Mouse (Mus musculus) erythroblast, adult 5-6 weeks (primary cell): ENCODE measurements around the gene Olfr107. TPM values are rescaled to one million over a fixed set of nuclear protein-coding genes. Genes with fewer than 3 reads are reported as not detected.

Experiments
- ATAC-seq: replicated peaks from 2 replicates; pipeline ENCODE4 v1.8.0; 2016; ENCODE audit warnings: moderate number of reproducible peaks, mild to moderate bottlenecking, moderate TSS enrichment, inconsistent platforms; ENCODE audit not compliant: poor library complexity, low FRiP score, severe bottlenecking
- total RNA-seq, 2 experiments: library from RNA; stranded (forward) in 1 of 2; stranded (reverse) in 1 of 2; fragments of 150-400 nt in 1 of 2; fragments of 200-764, 138-1000 nt in 1 of 2; gene quantifications; 2 replicates each; pipeline versions ENCODE4 v1.2.3 to v1.2.4; 2015 to 2017; ENCODE audit warnings: low replicate concordance in 2 of 2

Olfr107 gene
- total RNA-seq (2015; ENCODE audit: low replicate concordance) (not detected in 2 replicates), total RNA-seq (2017; ENCODE audit: low replicate concordance) (0.56 TPM in 1 of 2 replicates, not detected in the other)

- no peak for ATAC-seq
Measured at GRCm38 (mm10) chr17:37398926-37399325, at the start of gene Olfr107. Olfr107 (plus strand) TSS chr17:37399226.

DNA sequence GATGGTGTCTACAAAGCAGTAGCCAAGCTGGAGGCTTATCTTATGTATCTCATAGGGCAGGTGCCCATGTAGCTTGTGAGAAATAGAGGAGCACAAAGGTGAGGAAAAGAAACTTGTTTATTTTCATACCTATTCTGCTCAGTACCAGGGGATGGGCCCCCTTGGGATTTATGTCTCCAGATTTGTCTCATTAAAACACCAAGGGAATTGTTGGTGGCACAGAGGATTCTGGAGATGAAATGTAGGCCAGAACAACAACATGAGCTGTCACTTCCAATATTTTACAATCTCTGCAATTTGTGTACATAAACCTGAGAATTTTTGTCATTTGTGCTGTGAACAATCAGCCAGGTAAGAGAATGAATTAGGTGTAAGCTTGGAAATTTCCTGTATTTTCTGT is 39.7 kb upstream of the Olfr107 start, which contains the start of gene Olfr104-ps:
TSS of gene Olfr104-ps (plus strand) at position 301 of the 400 bp plus-strand sequence.
- no peak for ATAC-seq

DNA sequence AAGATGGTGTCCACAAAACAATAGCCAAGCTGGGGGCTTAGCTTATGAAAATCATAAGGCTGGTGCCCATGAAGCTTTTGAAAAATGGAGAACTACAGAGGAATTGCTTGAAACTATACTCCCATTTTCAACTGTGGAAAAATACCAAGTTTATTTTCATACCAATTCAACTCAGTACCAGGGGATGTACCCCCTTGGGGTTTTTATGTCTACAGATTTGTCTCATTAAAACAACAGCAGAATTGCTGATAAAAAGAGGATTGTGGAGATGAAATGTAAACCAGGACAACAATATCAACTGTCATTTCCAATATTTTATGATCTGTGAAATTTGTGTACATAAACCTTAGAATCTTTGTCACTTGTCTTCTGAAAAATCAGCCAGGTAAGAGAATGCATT is 20.3 kb upstream of the Olfr107 start, which contains the start of gene Olfr105-ps:
TSS of gene Olfr105-ps (plus strand) at position 301 of the 400 bp plus-strand sequence.
- no peak for ATAC-seq

- ATAC-seq, result no peak
Measured at GRCm38 (mm10) chr17:37390093-37390492, 8.9 kb upstream of the Olfr107 start, which contains the start of gene Olfr106-ps. Olfr106-ps (plus strand) TSS chr17:37390393.

- ATAC-seq, result no peak
Measured at GRCm38 (mm10) chr17:37413380-37413779, 14.4 kb downstream of the Olfr107 start.

- ATAC-seq, result no peak
Measured at GRCm38 (mm10) chr17:37445180-37445579, 46.2 kb downstream of the Olfr107 start, which contains the start of gene Olfr108. Olfr108 (plus strand) TSS chr17:37445480.

Other genes with a start within 250 kb of the Olfr107 start
- not detected in 2 replicates for gene Olfr93, start 237.7 kb upstream of the Olfr107 start, total RNA-seq (2015; ENCODE audit: low replicate concordance)
- not detected in 2 replicates for gene Olfr93, start 237.7 kb upstream of the Olfr107 start, total RNA-seq (2017; ENCODE audit: low replicate concordance)
- gene Ubd, start 205.3 kb upstream of the Olfr107 start, total RNA-seq (2015; ENCODE audit: low replicate concordance), result 5.4 TPM in 1 of 2 replicates, not detected in the other
- 1.7 and 4.7 TPM in 2 replicates for gene Ubd, start 205.3 kb upstream of the Olfr107 start, total RNA-seq (2017; ENCODE audit: low replicate concordance)
- gene Olfr94, start 198.2 kb upstream of the Olfr107 start, total RNA-seq (2015; ENCODE audit: low replicate concordance), result not detected in 2 replicates
- gene Olfr94, start 198.2 kb upstream of the Olfr107 start, total RNA-seq (2017; ENCODE audit: low replicate concordance), result not detected in 2 replicates
- gene Olfr95, start 186.1 kb upstream of the Olfr107 start, total RNA-seq (2015; ENCODE audit: low replicate concordance), result not detected in 2 replicates
- not detected in 2 replicates for gene Olfr95, start 186.1 kb upstream of the Olfr107 start, total RNA-seq (2017; ENCODE audit: low replicate concordance)
- gene Olfr96, start 179.1 kb upstream of the Olfr107 start, total RNA-seq (2015; ENCODE audit: low replicate concordance), result not detected in 2 replicates
- gene Olfr96, start 179.1 kb upstream of the Olfr107 start, total RNA-seq (2017; ENCODE audit: low replicate concordance), result not detected in 2 replicates
- gene Olfr97, start 161.9 kb upstream of the Olfr107 start, total RNA-seq (2015; ENCODE audit: low replicate concordance), result not detected in 2 replicates
- gene Olfr97, start 161.9 kb upstream of the Olfr107 start, total RNA-seq (2017; ENCODE audit: low replicate concordance), result not detected in 2 replicates
- not detected in 2 replicates for gene Olfr98, start 135.5 kb upstream of the Olfr107 start, total RNA-seq (2015; ENCODE audit: low replicate concordance)
- gene Olfr98, start 135.5 kb upstream of the Olfr107 start, total RNA-seq (2017; ENCODE audit: low replicate concordance), result not detected in 2 replicates
- not detected in 2 replicates for gene H2-M3, start 129.0 kb upstream of the Olfr107 start, total RNA-seq (2015; ENCODE audit: low replicate concordance)
- 2.9 and 3.3 TPM in 2 replicates for gene H2-M3, start 129.0 kb upstream of the Olfr107 start, total RNA-seq (2017; ENCODE audit: low replicate concordance)
- gene Olfr99, start 115.8 kb upstream of the Olfr107 start, total RNA-seq (2015; ENCODE audit: low replicate concordance), result not detected in 2 replicates
- 1.7 TPM in 1 of 2 replicates, not detected in the other for gene Olfr99, start 115.8 kb upstream of the Olfr107 start, total RNA-seq (2017; ENCODE audit: low replicate concordance)
- gene Olfr101, start 94.9 kb upstream of the Olfr107 start, total RNA-seq (2015; ENCODE audit: low replicate concordance), result not detected in 2 replicates
- gene Olfr101, start 94.9 kb upstream of the Olfr107 start, total RNA-seq (2017; ENCODE audit: low replicate concordance), result not detected in 2 replicates
- not detected in 2 replicates for gene Olfr102, start 82.2 kb upstream of the Olfr107 start, total RNA-seq (2015; ENCODE audit: low replicate concordance)
- not detected in 2 replicates for gene Olfr102, start 82.2 kb upstream of the Olfr107 start, total RNA-seq (2017; ENCODE audit: low replicate concordance)
- not detected in 2 replicates for gene Olfr103, start 59.5 kb upstream of the Olfr107 start, total RNA-seq (2015; ENCODE audit: low replicate concordance)
- not detected in 2 replicates for gene Olfr103, start 59.5 kb upstream of the Olfr107 start, total RNA-seq (2017; ENCODE audit: low replicate concordance)
- not detected in 2 replicates for gene Olfr104-ps, start 39.6 kb upstream of the Olfr107 start, total RNA-seq (2015; ENCODE audit: low replicate concordance)
- not detected in 2 replicates for gene Olfr104-ps, start 39.6 kb upstream of the Olfr107 start, total RNA-seq (2017; ENCODE audit: low replicate concordance)
- not detected in 2 replicates for gene Olfr105-ps, start 20.2 kb upstream of the Olfr107 start, total RNA-seq (2015; ENCODE audit: low replicate concordance)
- not detected in 2 replicates for gene Olfr105-ps, start 20.2 kb upstream of the Olfr107 start, total RNA-seq (2017; ENCODE audit: low replicate concordance)
- not detected in 2 replicates for gene Olfr106-ps, start 8.8 kb upstream of the Olfr107 start, total RNA-seq (2015; ENCODE audit: low replicate concordance)
- gene Olfr106-ps, start 8.8 kb upstream of the Olfr107 start, total RNA-seq (2017; ENCODE audit: low replicate concordance), result not detected in 2 replicates
- gene Olfr108, start 46.3 kb downstream of the Olfr107 start, total RNA-seq (2015; ENCODE audit: low replicate concordance), result not detected in 2 replicates
- gene Olfr108, start 46.3 kb downstream of the Olfr107 start, total RNA-seq (2017; ENCODE audit: low replicate concordance), result not detected in 2 replicates
- not detected in 2 replicates for gene Olfr109, start 59.7 kb downstream of the Olfr107 start, total RNA-seq (2015; ENCODE audit: low replicate concordance)
- gene Olfr109, start 59.7 kb downstream of the Olfr107 start, total RNA-seq (2017; ENCODE audit: low replicate concordance), result not detected in 2 replicates
- gene H2-M2, start 84.3 kb downstream of the Olfr107 start, total RNA-seq (2015; ENCODE audit: low replicate concordance), result not detected in 2 replicates
- gene H2-M2, start 84.3 kb downstream of the Olfr107 start, total RNA-seq (2017; ENCODE audit: low replicate concordance), result 0.34 TPM in 1 of 2 replicates, not detected in the other
- not detected in 2 replicates for gene Olfr110, start 93.2 kb downstream of the Olfr107 start, total RNA-seq (2015; ENCODE audit: low replicate concordance)
- not detected in 2 replicates for gene Olfr110, start 93.2 kb downstream of the Olfr107 start, total RNA-seq (2017; ENCODE audit: low replicate concordance)
- not detected in 2 replicates for gene Olfr111, start 108.8 kb downstream of the Olfr107 start, total RNA-seq (2015; ENCODE audit: low replicate concordance)
- gene Olfr111, start 108.8 kb downstream of the Olfr107 start, total RNA-seq (2017; ENCODE audit: low replicate concordance), result not detected in 2 replicates
- not detected in 2 replicates for gene Olfr112, start 170.2 kb downstream of the Olfr107 start, total RNA-seq (2015; ENCODE audit: low replicate concordance)
- gene Olfr112, start 170.2 kb downstream of the Olfr107 start, total RNA-seq (2017; ENCODE audit: low replicate concordance), result 0.09 TPM in 1 of 2 replicates, not detected in the other
- not detected in 2 replicates for gene Olfr113, start 178.4 kb downstream of the Olfr107 start, total RNA-seq (2015; ENCODE audit: low replicate concordance)
- not detected in 2 replicates for gene Olfr113, start 178.4 kb downstream of the Olfr107 start, total RNA-seq (2017; ENCODE audit: low replicate concordance)
- not detected in 2 replicates for gene Olfr114, start 193.5 kb downstream of the Olfr107 start, total RNA-seq (2015; ENCODE audit: low replicate concordance)
- gene Olfr114, start 193.5 kb downstream of the Olfr107 start, total RNA-seq (2017; ENCODE audit: low replicate concordance), result not detected in 2 replicates
- gene Olfr115, start 227.9 kb downstream of the Olfr107 start, total RNA-seq (2015; ENCODE audit: low replicate concordance), result not detected in 2 replicates
- not detected in 2 replicates for gene Olfr115, start 227.9 kb downstream of the Olfr107 start, total RNA-seq (2017; ENCODE audit: low replicate concordance)
- gene Olfr116, start 228.0 kb downstream of the Olfr107 start, total RNA-seq (2015; ENCODE audit: low replicate concordance), result not detected in 2 replicates
- gene Olfr116, start 228.0 kb downstream of the Olfr107 start, total RNA-seq (2017; ENCODE audit: low replicate concordance), result not detected in 2 replicates